Mouse (Mus musculus) CD4-positive naive resting alpha-beta T cell, adult 57 days (primary cell): ENCODE data around the gene Limch1. TPM values are rescaled to one million over a fixed set of nuclear protein-coding genes. Genes with fewer than 3 reads are reported as not detected.

Experiments
- total RNA-seq: library from RNA; stranded (reverse); gene quantifications from one replicate; pipeline ENCODE4 v1.2.4, GENCODE M21; 2023

The Limch1 gene
- 0.53 TPM for total RNA-seq

GRCm38 (mm10) chr5:66745390-66745995 is at the start of gene Limch1:
Limch1 (plus strand) TSS chr5:66745827.

GRCm38 (mm10) chr5:67098733-67099323 is 353.2 kb downstream of the Limch1 start, which contains the start of gene Phox2b:
Phox2b (minus strand) TSS chr5:67099301.

Other genes starting within 250 kb of the Limch1 start
- gene Apbb2, start 127.0 kb upstream of the Limch1 start, total RNA-seq: 7.8 TPM
- gene Uchl1, start 69.7 kb upstream of the Limch1 start, total RNA-seq: not detected